Mouse (Mus musculus) left cerebral cortex, postnatal 10 days (tissue): Measurements from ENCODE around the gene Prkca. TPM values are rescaled to one million over a fixed set of nuclear protein-coding genes. Genes with fewer than 3 reads are reported as not detected.
A peak's percentile ranks its signal among the peaks of the same experiment; 100 is the strongest.

ENCODE experiments used
- DNase-seq, 2 experiments: peaks; one replicate each; pipeline ENCODE4 v3.0.0; 2021 to 2022; ENCODE audit warnings: low spot score in 2 of 2, mixed read lengths in 1 of 2; ENCODE audit errors: extremely low spot score in 1 of 2
- intact Hi-C: fragments of 180-260 bp; cut with DNase I; formaldehyde crosslinking; loops from one replicate; pipeline ENCODE4 v1.15.1; 2025
- total RNA-seq, 2 experiments: library from RNA; stranded (reverse); gene quantifications; 2 replicates each; pipeline ENCODE4 v1.2.3; 2021

Prkca gene
- total RNA-seq, 2 experiments from 2014 or later: 118 to 125 TPM

- no peak for DNase-seq
- intact Hi-C loops: no loop called here
Observed at GRCm38 (mm10) chr11:108068430-108068829, 275.3 kb downstream of the Prkca start.

- no peak for DNase-seq
- intact Hi-C loops: no loop called here
Observed at GRCm38 (mm10) chr11:108067161-108067560, 276.6 kb downstream of the Prkca start.

DNA sequence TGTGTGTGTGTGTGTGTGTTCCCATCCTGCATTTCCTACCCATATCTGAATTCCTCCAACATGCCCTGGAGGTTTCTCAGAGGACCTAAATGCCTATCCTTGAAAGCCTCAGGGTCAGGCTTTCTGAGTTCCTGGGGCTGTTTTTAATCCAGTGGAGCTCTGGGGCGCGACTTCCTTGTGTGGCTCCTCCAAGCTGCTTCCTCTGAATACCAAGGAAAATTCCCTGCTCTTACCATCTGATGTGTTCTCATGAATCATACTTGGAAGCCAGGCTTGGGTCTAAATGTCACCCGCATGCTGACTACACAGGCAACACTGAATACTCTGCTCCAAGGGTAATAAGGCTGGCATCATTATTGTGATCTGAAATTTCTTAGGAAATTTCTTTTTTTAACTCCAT lies 279.3 kb downstream of the Prkca start:
- DNase-seq: peak in 1 of 2 experiments; percentile 12
- intact Hi-C loops: no loop called here

- no peak for DNase-seq
- intact Hi-C loops: no loop called here
Observed at GRCm38 (mm10) chr11:108063096-108063495, 280.6 kb downstream of the Prkca start.

GRCm38 (mm10) chr11:108061571-108062479 lies 281.9 kb downstream of the Prkca start:
- no peak for DNase-seq
- intact Hi-C loops: no loop called here

DNA sequence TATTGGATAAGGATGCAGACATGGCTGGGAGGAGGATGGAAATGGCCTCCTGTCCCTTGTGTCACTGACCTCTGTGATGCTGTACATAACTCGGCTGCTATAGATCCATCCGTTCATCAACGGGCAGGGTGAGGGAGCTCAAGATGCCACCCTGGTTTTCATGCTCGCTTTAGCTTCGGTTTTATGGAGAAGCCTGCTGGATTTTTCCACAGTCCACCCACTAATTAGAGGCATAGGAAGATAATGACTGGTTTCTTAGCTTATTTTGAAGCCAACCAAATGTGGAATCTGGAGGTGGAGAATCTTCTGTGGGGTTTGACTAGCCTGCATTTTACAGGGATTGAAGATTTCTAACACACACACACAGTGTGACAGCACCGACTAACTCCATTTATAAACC lies 286.6 kb downstream of the Prkca start:
- no peak for DNase-seq
- intact Hi-C loops: no loop called here

DNA sequence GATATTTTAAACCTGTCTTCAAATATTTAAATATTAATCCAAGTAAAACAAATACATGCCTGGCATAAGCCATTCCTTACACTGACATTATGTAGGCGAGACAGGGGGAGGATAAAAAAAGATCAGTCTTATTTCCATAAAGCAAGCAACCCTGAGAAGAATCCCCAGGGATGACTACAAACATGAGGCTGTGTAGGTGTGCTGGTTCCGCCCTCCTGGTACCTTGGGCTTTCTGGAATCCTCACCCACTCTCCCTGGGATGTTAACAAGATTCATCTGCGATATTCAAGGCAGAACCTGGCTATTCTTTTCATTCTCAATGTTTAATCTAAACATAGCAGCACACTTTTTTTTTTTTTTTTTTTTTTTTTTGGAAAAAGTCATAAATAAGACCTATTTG lies 289.1 kb downstream of the Prkca start:
- intact Hi-C loops: no loop called here
- DNase-seq: no peak

DNA sequence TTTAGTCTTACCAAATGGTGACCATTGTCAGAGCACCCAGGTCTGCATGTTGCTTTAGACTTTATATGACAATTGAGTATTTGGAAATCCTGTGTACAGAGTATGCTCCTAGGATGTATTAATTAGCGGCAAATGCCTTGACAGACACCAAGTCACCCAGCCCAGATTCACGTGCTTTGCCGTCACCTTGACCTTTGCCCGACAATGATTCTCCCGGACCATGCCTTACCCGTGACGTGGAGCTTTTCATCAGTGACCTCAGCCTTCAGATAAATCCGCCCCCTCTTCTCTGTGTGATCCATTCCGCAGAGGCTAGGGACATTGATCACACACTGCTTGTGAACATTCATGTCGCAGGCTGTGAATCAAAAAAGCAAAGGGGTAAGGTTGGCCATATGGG lies 290.0 kb downstream of the Prkca start:
- no peak for DNase-seq
- intact Hi-C loops: no loop called here

- DNase-seq: no peak
Observed at GRCm38 (mm10) chr11:108041669-108042068, 302.1 kb downstream of the Prkca start.

GRCm38 (mm10) chr11:108040823-108041222 lies 302.9 kb downstream of the Prkca start:
- intact Hi-C loops: no loop called here
- DNase-seq: no peak

More at GRCm38 (mm10) chr11:108041669-108042068, 302.1 kb downstream of the Prkca start:
- intact Hi-C loops: no loop called here

DNA sequence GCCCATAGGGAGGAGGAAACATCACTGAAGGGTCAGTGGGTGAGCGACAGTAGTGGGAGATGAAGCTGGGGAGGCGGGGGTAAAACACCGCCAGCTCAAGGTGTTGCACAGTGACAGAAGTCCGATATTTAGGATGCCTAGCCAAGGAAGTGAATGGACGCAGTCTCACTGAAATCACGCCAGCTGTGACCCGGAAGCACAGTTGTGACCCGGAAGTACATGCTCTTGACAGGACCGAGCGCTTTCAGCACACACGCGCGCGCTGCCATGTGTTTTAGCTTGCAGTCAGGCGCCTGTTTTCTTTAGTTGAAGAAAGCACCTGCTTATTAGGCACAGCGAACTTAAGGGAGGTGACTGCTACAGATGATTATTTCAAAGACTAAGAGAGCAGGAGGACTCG lies 304.0 kb downstream of the Prkca start:
- DNase-seq: no peak
- intact Hi-C loops: no loop called here

- intact Hi-C loops: no loop called here
- no peak for DNase-seq
Observed at GRCm38 (mm10) chr11:108038989-108039388, 304.7 kb downstream of the Prkca start.

- intact Hi-C loops: no loop called here
- no peak for DNase-seq
Observed at GRCm38 (mm10) chr11:108036339-108036738, 307.4 kb downstream of the Prkca start.

- intact Hi-C loops: no loop called here
- DNase-seq: no peak
Observed at GRCm38 (mm10) chr11:108035761-108036160, 308.0 kb downstream of the Prkca start.

DNA sequence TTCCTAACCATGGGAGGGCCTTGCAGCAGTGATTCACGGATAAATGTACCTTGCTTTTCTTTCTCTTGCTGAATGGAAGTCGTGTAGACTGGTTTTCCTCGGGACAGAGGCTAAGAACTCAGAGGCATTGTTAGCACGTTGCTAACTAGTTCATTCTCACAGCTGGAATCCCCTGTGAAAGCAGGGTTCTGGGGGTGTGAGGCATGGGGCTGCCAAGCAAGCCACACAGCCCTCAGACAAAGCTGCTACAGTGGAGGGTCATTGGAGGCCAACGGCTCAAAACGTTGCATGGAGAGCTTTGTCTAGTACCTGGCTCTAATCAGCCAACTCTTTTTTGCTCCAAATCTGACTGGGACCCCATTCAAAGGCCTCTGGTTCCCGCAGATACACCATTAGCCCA lies 309.4 kb downstream of the Prkca start:
- intact Hi-C loops: no loop called here
- no peak for DNase-seq

- intact Hi-C loops: no loop called here
- no peak for DNase-seq
Observed at GRCm38 (mm10) chr11:108032568-108032967, 311.2 kb downstream of the Prkca start.

GRCm38 (mm10) chr11:108030956-108031604 lies 312.6 kb downstream of the Prkca start:
- intact Hi-C loops: loop anchor here (2.0 kb wide), 1 partner anchor 348 kb away; no protein-coding TSS in a partner anchor
- DNase-seq: peak; percentile 48 to 62

DNA sequence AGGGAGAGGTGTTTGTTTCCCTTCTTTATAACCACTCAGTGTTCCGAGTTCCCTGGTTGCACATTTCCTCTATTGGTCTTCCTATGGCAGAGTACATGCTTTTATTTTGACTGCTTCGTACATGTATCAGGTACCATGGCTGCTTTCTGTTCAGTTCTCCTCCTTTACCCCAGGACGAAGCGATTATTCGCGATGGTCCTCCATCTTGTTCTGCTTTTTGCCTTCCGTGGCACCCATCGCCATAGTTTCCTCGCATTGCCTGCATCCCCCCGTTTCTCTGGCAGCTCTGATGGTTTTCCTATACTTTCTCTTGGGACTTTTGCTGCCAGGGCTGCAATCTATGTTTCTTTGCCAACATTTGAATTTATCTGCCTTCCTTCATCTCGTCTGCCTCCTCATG lies 314.4 kb downstream of the Prkca start:
- DNase-seq: no peak
- intact Hi-C loops: loop anchor here (5.0 kb wide), 1 partner anchor 388 kb away; no protein-coding TSS in a partner anchor

- intact Hi-C loops: loop anchor here (5.0 kb wide), 1 partner anchor 389 kb away; no protein-coding TSS in a partner anchor
Observed at GRCm38 (mm10) chr11:108028398-108028797, 315.3 kb downstream of the Prkca start.

More at GRCm38 (mm10) chr11:108028398-108028797, 315.3 kb downstream of the Prkca start:
- no peak for DNase-seq
